Mouse (Mus musculus): ENCODE results near the gene Golt1a. TPM values are rescaled to one million over a fixed set of nuclear protein-coding genes. Genes with fewer than 3 reads are reported as not detected.

Gene Golt1a
- polyA plus RNA-seq, 1 experiment from 2014 or later, result not detected

DNA sequence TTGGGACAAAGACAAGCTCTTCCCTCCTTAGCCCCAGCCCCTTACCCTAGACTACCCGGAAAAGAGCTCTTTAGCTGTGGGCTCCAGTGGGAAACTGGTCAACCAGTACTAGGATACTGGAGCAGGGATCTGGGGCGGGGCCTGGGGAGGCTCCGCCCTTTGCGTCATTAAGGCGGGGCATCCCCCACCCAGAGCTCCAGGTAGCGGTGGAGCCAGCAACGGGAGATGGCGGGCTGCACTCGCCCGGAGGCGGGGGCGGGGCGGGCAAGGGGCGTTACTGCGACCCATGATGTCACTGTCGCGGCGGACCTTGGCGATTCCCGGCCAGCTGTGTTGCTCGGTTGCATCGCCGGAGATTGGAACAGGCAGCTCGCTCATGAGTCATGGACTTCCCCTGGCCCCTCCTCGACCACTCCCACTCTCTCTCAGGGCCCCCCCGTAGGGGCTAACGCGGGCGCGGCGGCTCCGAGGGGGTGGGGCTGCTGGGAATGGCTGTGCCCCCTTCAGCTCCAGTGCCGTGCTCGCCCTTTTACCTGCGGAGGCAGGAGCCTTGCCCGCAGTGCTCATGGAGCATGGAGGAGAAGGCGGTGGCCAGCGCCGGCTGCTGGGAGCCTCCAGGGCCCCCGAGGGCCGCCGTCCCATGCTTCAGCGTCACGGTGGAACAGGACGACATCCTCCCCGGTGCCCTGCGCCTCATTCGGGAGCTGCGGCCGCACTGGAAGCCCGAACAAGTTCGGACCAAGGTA is 53.8 kb downstream of the Golt1a start, which contains the start of gene Etnk2:
Etnk2 (plus strand) TSS at position 297 of the 746 bp plus-strand sequence.
- H3K4me3 ChIP-seq (ENCODE audit: low read depth, low read length), result peak within 1 kb of the TSS; percentile 54
- peak within 1 kb of the TSS; percentile 93 for H3K4me2 ChIP-seq (ENCODE audit: low read depth, low read length)
- H3K9ac ChIP-seq (replicated peaks; ENCODE audit: low read depth, low read length), result peak within 1 kb of the TSS; percentile 81
- H3K27me3 ChIP-seq (ENCODE audit: control insufficient read depth, insufficient read depth, low read length), result 0 out of 2 replicates have a peak, but pooled peaks cover 2% of the 10 kb centered on the region
- H3K4me1 ChIP-seq (ENCODE audit: control insufficient read depth, insufficient read depth, low read length), result 0 out of 2 replicates have a peak, but pooled peaks cover 3% of the 10 kb centered on the region
- no peaks in the 10 kb centered on the region for H3K9me3 ChIP-seq (ENCODE audit: control insufficient read depth, low read length)
- H3K27ac ChIP-seq (ENCODE audit: low read depth, low read length), result peak within 1 kb of the TSS; percentile 35; the same call in 1 of the 2 replicates
- peak; percentile 81 for ATAC-seq (ENCODE audit: low read depth)
- no peaks in the 10 kb centered on the region for H3K36me3 ChIP-seq (ENCODE audit: control insufficient read depth, insufficient read depth, low read length)
- under 1% methylated on average over 52 of the region's 52 CpGs for WGBS

- H3K27ac ChIP-seq (ENCODE audit: low read depth, low read length), result peak overlapping the region; percentile 35; the same call in 1 of the 2 replicates
- H3K27me3 ChIP-seq (ENCODE audit: control insufficient read depth, insufficient read depth, low read length), result 0 out of 2 replicates have a peak, but pooled peaks cover 2% of the 10 kb centered on the region
- no peaks in the 10 kb centered on the region for H3K9me3 ChIP-seq (ENCODE audit: control insufficient read depth, low read length)
- H3K4me2 ChIP-seq (ENCODE audit: low read depth, low read length), result peak overlapping the region; percentile 93
- H3K9ac ChIP-seq (replicated peaks; ENCODE audit: low read depth, low read length), result peak overlapping the region; percentile 81
- no peaks in the 10 kb centered on the region for H3K36me3 ChIP-seq (ENCODE audit: control insufficient read depth, insufficient read depth, low read length)
- peak; percentile 29 for ATAC-seq (ENCODE audit: low read depth)
- WGBS, result 2% methylated on average over 27 of the region's 27 CpGs
- H3K4me3 ChIP-seq (ENCODE audit: low read depth, low read length), result peak overlapping the region; percentile 54
- H3K4me1 ChIP-seq (ENCODE audit: control insufficient read depth, insufficient read depth, low read length), result 0 out of 2 replicates have a peak, but pooled peaks cover 3% of the 10 kb centered on the region
Observed at GRCm38 (mm10) chr1:133364022-133364630, 54.5 kb downstream of the Golt1a start.

- no peak for ATAC-seq (ENCODE audit: low read depth)
- no peaks in the 10 kb centered on the region for H3K36me3 ChIP-seq (ENCODE audit: control insufficient read depth, insufficient read depth, low read length)
- 0 out of 2 replicates have a peak, but pooled peaks cover 3% of the 10 kb centered on the region for H3K4me1 ChIP-seq (ENCODE audit: control insufficient read depth, insufficient read depth, low read length)
- 0 out of 2 replicates have a peak, but pooled peaks cover 2% of the 10 kb centered on the region for H3K27me3 ChIP-seq (ENCODE audit: control insufficient read depth, insufficient read depth, low read length)
- H3K4me2 ChIP-seq (ENCODE audit: low read depth, low read length), result no peak overlapping the region
- H3K9ac ChIP-seq (replicated peaks; ENCODE audit: low read depth, low read length), result no peak overlapping the region
- no peak overlapping the region for H3K27ac ChIP-seq (ENCODE audit: low read depth, low read length)
- no peak overlapping the region for H3K4me3 ChIP-seq (ENCODE audit: low read depth, low read length)
- H3K9me3 ChIP-seq (ENCODE audit: control insufficient read depth, low read length), result no peaks in the 10 kb centered on the region
- WGBS, result 47% methylated on average over 2 of the region's 2 CpGs
Observed at GRCm38 (mm10) chr1:133364890-133365289, 55.3 kb downstream of the Golt1a start.

DNA sequence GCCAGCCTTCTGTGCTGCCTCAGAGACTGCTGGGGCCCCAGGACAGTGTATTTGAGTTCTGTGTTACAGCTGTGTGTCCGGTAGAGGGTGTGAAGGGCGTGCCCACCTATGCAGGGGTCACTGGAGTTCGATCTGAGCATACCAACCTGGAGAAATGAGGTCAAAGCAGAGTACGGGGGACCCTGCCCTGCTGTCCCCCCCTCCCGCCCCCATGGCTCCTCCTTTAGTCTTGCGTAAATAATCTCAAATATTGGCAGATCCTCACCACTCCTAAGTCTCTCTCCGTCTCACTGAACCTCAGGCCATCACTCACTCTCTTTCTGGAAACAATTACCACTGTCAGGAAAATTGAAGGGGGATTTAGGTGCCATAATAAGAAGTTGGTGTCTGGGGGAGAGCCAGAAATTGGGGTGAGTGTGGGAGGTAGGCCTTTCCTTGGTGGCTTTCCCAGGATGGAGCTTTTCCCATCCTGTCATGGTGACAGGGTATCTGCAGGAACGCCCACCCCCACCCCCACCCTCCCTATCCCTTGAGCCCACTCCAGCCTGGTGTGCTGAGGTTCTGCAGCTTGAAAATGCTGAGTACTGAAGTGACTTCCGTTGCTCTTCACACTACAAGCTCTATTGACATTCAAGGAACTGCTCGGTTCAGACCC is 57.5 kb downstream of the Golt1a start:
- Histone ChIP-seq H3K4me2 (ENCODE audit: low read depth, low read length) (no peak overlapping the region), H3K36me3 (ENCODE audit: control insufficient read depth, insufficient read depth, low read length) (no peaks in the 10 kb centered on the region), H3K9me3 (ENCODE audit: control insufficient read depth, low read length) (no peaks in the 10 kb centered on the region), H3K9ac (replicated peaks; ENCODE audit: low read depth, low read length) (no peak overlapping the region), H3K4me3 (ENCODE audit: low read depth, low read length) (no peak overlapping the region), H3K27ac (ENCODE audit: low read depth, low read length) (no peak overlapping the region), H3K27me3 (ENCODE audit: control insufficient read depth, insufficient read depth, low read length) (0 out of 2 replicates have a peak, but pooled peaks cover 2% of the 10 kb centered on the region), H3K4me1 (ENCODE audit: control insufficient read depth, insufficient read depth, low read length) (0 out of 2 replicates have a peak, but pooled peaks cover 3% of the 10 kb centered on the region)
- WGBS, result 52% methylated on average over 10 of the region's 10 CpGs
- ATAC-seq (ENCODE audit: low read depth), result no peak

- 0 out of 2 replicates have a peak, but pooled peaks cover 3% of the 10 kb centered on the region for H3K4me1 ChIP-seq (ENCODE audit: control insufficient read depth, insufficient read depth, low read length)
- H3K4me2 ChIP-seq (ENCODE audit: low read depth, low read length), result no peak overlapping the region
- H3K36me3 ChIP-seq (ENCODE audit: control insufficient read depth, insufficient read depth, low read length), result no peaks in the 10 kb centered on the region
- H3K27ac ChIP-seq (ENCODE audit: low read depth, low read length), result no peak overlapping the region
- 11% methylated on average over 11 of the region's 11 CpGs for WGBS
- no peak overlapping the region for H3K9ac ChIP-seq (replicated peaks; ENCODE audit: low read depth, low read length)
- no peaks in the 10 kb centered on the region for H3K9me3 ChIP-seq (ENCODE audit: control insufficient read depth, low read length)
- no peak overlapping the region for H3K4me3 ChIP-seq (ENCODE audit: low read depth, low read length)
- ATAC-seq (ENCODE audit: low read depth), result no peak
- 0 out of 2 replicates have a peak, but pooled peaks cover 2% of the 10 kb centered on the region for H3K27me3 ChIP-seq (ENCODE audit: control insufficient read depth, insufficient read depth, low read length)
Observed at GRCm38 (mm10) chr1:133367606-133368488, 58.2 kb downstream of the Golt1a start.

DNA sequence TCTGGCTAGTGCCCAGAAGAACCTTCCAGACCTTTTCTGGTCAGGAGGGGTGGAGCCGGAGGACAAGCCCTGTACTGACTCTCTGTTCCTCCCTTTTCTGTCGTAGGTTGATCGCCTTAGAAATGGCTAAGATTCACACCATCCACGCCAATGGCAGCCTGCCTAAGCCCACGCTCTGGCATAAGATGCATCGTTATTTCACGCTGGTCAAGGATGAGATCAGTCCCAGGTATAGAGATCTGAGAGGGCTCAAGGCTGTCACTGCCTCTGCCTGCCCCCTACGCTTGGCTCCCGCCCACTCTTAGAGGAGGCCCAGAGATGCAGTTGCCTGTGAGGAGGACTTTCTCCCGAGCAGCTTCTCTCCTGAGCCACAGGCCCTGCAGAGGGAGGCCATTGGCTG is 59.0 kb downstream of the Golt1a start:
- Histone ChIP-seq H3K27ac (ENCODE audit: low read depth, low read length) (no peak overlapping the region), H3K27me3 (ENCODE audit: control insufficient read depth, insufficient read depth, low read length) (0 out of 2 replicates have a peak, but pooled peaks cover 2% of the 10 kb centered on the region), H3K9me3 (ENCODE audit: control insufficient read depth, low read length) (no peaks in the 10 kb centered on the region), H3K4me3 (ENCODE audit: low read depth, low read length) (no peak overlapping the region), H3K9ac (replicated peaks; ENCODE audit: low read depth, low read length) (no peak overlapping the region), H3K4me1 (ENCODE audit: control insufficient read depth, insufficient read depth, low read length) (0 out of 2 replicates have a peak, but pooled peaks cover 3% of the 10 kb centered on the region), H3K4me2 (ENCODE audit: low read depth, low read length) (no peak overlapping the region), H3K36me3 (ENCODE audit: control insufficient read depth, insufficient read depth, low read length) (no peaks in the 10 kb centered on the region)
- ATAC-seq (ENCODE audit: low read depth), result no peak
- WGBS, result 71% methylated on average over 10 of the region's 10 CpGs

DNA sequence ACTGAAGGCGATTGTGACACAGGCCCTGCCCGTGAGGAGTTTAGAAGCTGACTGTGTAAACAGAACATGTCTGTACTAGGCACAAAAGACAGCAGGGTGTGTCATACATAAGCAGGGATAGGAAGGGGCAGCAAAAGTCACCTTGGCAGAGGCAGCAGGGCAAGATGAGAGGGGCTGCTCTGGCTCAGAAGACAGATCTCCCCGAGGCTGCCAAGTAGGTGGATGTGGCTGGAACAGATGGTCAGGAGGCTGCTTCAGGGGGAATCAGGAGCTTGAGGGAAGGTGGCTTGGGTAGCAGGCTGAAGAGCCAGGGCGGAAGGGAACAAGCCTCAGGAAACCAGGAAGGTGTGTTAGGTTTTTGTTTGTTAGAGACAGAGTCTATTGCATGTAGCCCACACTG is 60.8 kb downstream of the Golt1a start:
- H3K9me3 ChIP-seq (ENCODE audit: control insufficient read depth, low read length), result no peaks in the 10 kb centered on the region
- no peaks in the 10 kb centered on the region for H3K36me3 ChIP-seq (ENCODE audit: control insufficient read depth, insufficient read depth, low read length)
- 79% methylated on average over 4 of the region's 4 CpGs for whole genome bisulfite sequencing

DNA sequence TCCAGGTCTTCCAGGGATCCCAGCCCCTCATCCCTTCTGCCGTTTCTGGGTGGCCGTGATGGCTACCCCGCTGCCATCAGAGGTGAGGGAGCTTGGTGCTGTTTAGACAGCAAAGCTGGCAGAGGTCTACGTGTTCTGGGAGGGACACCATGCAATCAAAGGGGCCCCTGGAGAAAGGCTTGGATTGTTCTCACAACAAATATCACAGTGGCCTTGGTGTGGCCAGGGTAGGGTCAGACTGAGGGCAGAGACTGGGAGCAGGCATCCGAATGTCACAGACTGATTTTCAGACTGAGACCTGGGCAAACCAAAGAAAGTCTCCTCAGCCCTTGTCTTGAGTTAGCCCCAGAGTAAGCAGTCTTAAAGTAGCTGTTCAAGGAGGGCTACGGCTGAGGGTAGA is 61.8 kb downstream of the Golt1a start:
- Histone ChIP-seq H3K4me2 (ENCODE audit: low read depth, low read length) (no peak overlapping the region), H3K27me3 (ENCODE audit: control insufficient read depth, insufficient read depth, low read length) (no peaks in the 10 kb centered on the region), H3K36me3 (ENCODE audit: control insufficient read depth, insufficient read depth, low read length) (no peaks in the 10 kb centered on the region), H3K4me3 (ENCODE audit: low read depth, low read length) (no peak overlapping the region), H3K4me1 (ENCODE audit: control insufficient read depth, insufficient read depth, low read length) (0 out of 2 replicates have a peak, but pooled peaks cover 3% of the 10 kb centered on the region), H3K9me3 (ENCODE audit: control insufficient read depth, low read length) (no peaks in the 10 kb centered on the region), H3K27ac (ENCODE audit: low read depth, low read length) (no peak overlapping the region), H3K9ac (replicated peaks; ENCODE audit: low read depth, low read length) (no peak overlapping the region)
- 81% methylated on average over 6 of the region's 6 CpGs for WGBS
- ATAC-seq (ENCODE audit: low read depth), result no peak

More for the DNA sequence above, 60.8 kb downstream of the Golt1a start:
- 0 out of 2 replicates have a peak, but pooled peaks cover 3% of the 10 kb centered on the region for H3K4me1 ChIP-seq (ENCODE audit: control insufficient read depth, insufficient read depth, low read length)
- no peak overlapping the region for H3K9ac ChIP-seq (replicated peaks; ENCODE audit: low read depth, low read length)
- H3K27me3 ChIP-seq (ENCODE audit: control insufficient read depth, insufficient read depth, low read length), result 0 out of 2 replicates have a peak, but pooled peaks cover 2% of the 10 kb centered on the region
- ATAC-seq (ENCODE audit: low read depth), result no peak
- H3K4me2 ChIP-seq (ENCODE audit: low read depth, low read length), result no peak overlapping the region
- H3K4me3 ChIP-seq (ENCODE audit: low read depth, low read length), result no peak overlapping the region
- no peak overlapping the region for H3K27ac ChIP-seq (ENCODE audit: low read depth, low read length)

Data from neural tube, embryonic 14.5 days (tissue).